Mouse (Mus musculus) liver, embryonic 14.5 days (tissue): ENCODE results near the gene Yju2.

Experiments used
- CTCF ChIP-seq: IDR thresholded peaks from 2 replicates; pipeline ENCODE4 v1.5.1; 2016; ENCODE audit warnings: antibody characterized with exemption, low read depth, control low read depth
- EP300 ChIP-seq: IDR thresholded peaks from 2 replicates; pipeline ENCODE4 v1.6.1; 2016; ENCODE audit warnings: antibody characterized with exemption, low read depth

- no peak for TF ChIP-seq CTCF
- TF ChIP-seq EP300, result no peak
Measured at GRCm38 (mm10) chr17:55996007-55996406, 37.1 kb downstream of the Yju2 start.
